Mouse (Mus musculus) CH12.LX (cell line): ENCODE measurements around the gene Spata1. TPM values are rescaled to one million over a fixed set of nuclear protein-coding genes. Genes with fewer than 3 reads are reported as not detected.

Source experiments
- DNase-seq: peaks from one replicate; pipeline ENCODE4 v3.0.0-alpha.2; 2013; ENCODE audit errors: extremely low read depth
- H3K27ac ChIP-seq: 2 replicates; pipeline ENCODE4 v1.5.1; 2012; ENCODE audit warnings: low read depth, mild to moderate bottlenecking, control low read depth, moderate library complexity; ENCODE audit not compliant: insufficient read depth
- H3K27me3 ChIP-seq: replicated peaks from 2 replicates; pipeline ENCODE3; 2012; ENCODE audit warnings: inconsistent platforms
- H3K36me3 ChIP-seq, 2 experiments: replicated peaks in 1 of 2; 2 replicates each; pipeline versions ENCODE3 to v1.6.1; 2012; ENCODE audit warnings: inconsistent platforms in 1 of 2, low read length in 1 of 2, mild to moderate bottlenecking in 1 of 2, mixed read lengths in 1 of 2, moderate library complexity in 1 of 2; ENCODE audit not compliant: control insufficient read depth in 1 of 2, insufficient read depth in 1 of 2
- H3K4me1 ChIP-seq, 2 experiments: 2 replicates each; pipeline ENCODE4 v1.6.1; 2012; ENCODE audit warnings: inconsistent platforms in 1 of 2, moderate library complexity in 1 of 2; ENCODE audit not compliant: insufficient read depth in 2 of 2, control insufficient read depth in 1 of 2
- H3K4me2 ChIP-seq: 2 replicates; pipeline ENCODE4 v1.6.1; 2012; ENCODE audit warnings: low read depth, mild to moderate bottlenecking, control low read depth; ENCODE audit not compliant: poor library complexity, insufficient read depth, severe bottlenecking
- H3K4me3 ChIP-seq, 3 experiments: fragments of 150-350 bp in 1 of 3; sonication (generic) in 1 of 3; replicated peaks in 1 of 3; 2 replicates each; pipeline versions ENCODE3 to v1.5.1; 2011 to 2012; ENCODE audit warnings: low read depth in 2 of 3, low read length in 2 of 3, mild to moderate bottlenecking in 2 of 3, moderate library complexity in 2 of 3, control low read depth in 1 of 3, improper control_type of control experiment in 1 of 3, inconsistent platforms in 1 of 3, mixed read lengths in 1 of 3; ENCODE audit not compliant: poor library complexity in 1 of 3
- H3K79me2 ChIP-seq: replicated peaks from 2 replicates; pipeline ENCODE4 v1.6.1; 2012; ENCODE audit warnings: mild to moderate bottlenecking, moderate library complexity; ENCODE audit not compliant: control insufficient read depth, poor library complexity, insufficient read depth, severe bottlenecking; ENCODE audit errors: extremely low read depth
- H3K9ac ChIP-seq: 2 replicates; pipeline ENCODE4 v1.6.1; 2012; ENCODE audit warnings: low read depth, mild to moderate bottlenecking, control low read depth, moderate library complexity; ENCODE audit not compliant: insufficient read depth
- H3K9me3 ChIP-seq: replicated peaks from 2 replicates; pipeline ENCODE3; 2012; ENCODE audit warnings: low read length, inconsistent platforms, mixed read lengths
- CHD1 ChIP-seq: IDR thresholded peaks from 2 replicates; pipeline ENCODE4 v1.6.1; 2012; ENCODE audit warnings: low read depth, low read length, improper control_type of control experiment, inconsistent platforms
- CHD2 ChIP-seq: IDR thresholded peaks from 2 replicates; pipeline ENCODE4 v1.6.1; 2011; ENCODE audit warnings: low read length, improper control_type of control experiment
- CTCF ChIP-seq, 2 experiments: IDR thresholded peaks in 1 of 2; conservative IDR thresholded peaks in 1 of 2; 2 replicates each; pipeline ENCODE4 v1.5.1; 2011 to 2012; ENCODE audit warnings: low read depth in 2 of 2, low read length in 2 of 2, improper control_type of control experiment in 1 of 2, inconsistent platforms in 1 of 2, mild to moderate bottlenecking in 1 of 2, moderate library complexity in 1 of 2
- ELF1 ChIP-seq: IDR thresholded peaks from 2 replicates; pipeline ENCODE4 v1.6.1; 2014; ENCODE audit warnings: low read depth, mild to moderate bottlenecking, inconsistent platforms, low read length, improper control_type of control experiment
- EP300 ChIP-seq: IDR thresholded peaks from 2 replicates; pipeline ENCODE4 v1.6.1; 2011; ENCODE audit warnings: low read length, improper control_type of control experiment
- GABPA ChIP-seq: IDR thresholded peaks from 2 replicates; pipeline ENCODE4 v1.6.1; 2012; ENCODE audit warnings: low read depth, low read length, improper control_type of control experiment, inconsistent platforms; ENCODE audit not compliant: insufficient replicate concordance
- HCFC1 ChIP-seq: IDR thresholded peaks from 2 replicates; pipeline ENCODE4 v1.6.1; 2012; ENCODE audit warnings: low read depth, mild to moderate bottlenecking, inconsistent platforms, low read length, improper control_type of control experiment
- JUN ChIP-seq: IDR thresholded peaks from 2 replicates; pipeline ENCODE4 v1.6.1; 2011; ENCODE audit warnings: low read depth, mild to moderate bottlenecking, low read length, improper control_type of control experiment, moderate library complexity; ENCODE audit not compliant: insufficient read depth
- JUND ChIP-seq: conservative IDR thresholded peaks from 2 replicates; pipeline ENCODE4 v1.6.1; 2011; ENCODE audit warnings: low read depth, low read length, improper control_type of control experiment
- KAT2A ChIP-seq: IDR thresholded peaks from 2 replicates; pipeline ENCODE4 v1.6.1; 2012; ENCODE audit warnings: low read length, improper control_type of control experiment, inconsistent platforms; ENCODE audit not compliant: insufficient replicate concordance
- MAFK ChIP-seq: IDR thresholded peaks from 2 replicates; pipeline ENCODE4 v1.6.1; 2011; ENCODE audit warnings: low read length, improper control_type of control experiment; ENCODE audit not compliant: insufficient replicate concordance
- MAX ChIP-seq: IDR thresholded peaks from 2 replicates; pipeline ENCODE4 v1.6.1; 2011; ENCODE audit warnings: low read length, improper control_type of control experiment
- MAZ ChIP-seq: IDR thresholded peaks from 2 replicates; pipeline ENCODE4 v1.6.1; 2012; ENCODE audit warnings: low read depth, mild to moderate bottlenecking, inconsistent platforms, low read length, improper control_type of control experiment, moderate library complexity
- MEF2A ChIP-seq: IDR thresholded peaks from 2 replicates; pipeline ENCODE4 v1.6.1; 2014; ENCODE audit warnings: low read depth, mild to moderate bottlenecking, inconsistent platforms, low read length, improper control_type of control experiment, borderline replicate concordance
- MXI1 ChIP-seq: IDR thresholded peaks from 2 replicates; pipeline ENCODE4 v1.6.1; 2011; ENCODE audit warnings: mild to moderate bottlenecking, low read depth, low read length, improper control_type of control experiment
- MYC ChIP-seq: IDR thresholded peaks from 2 replicates; pipeline ENCODE4 v1.6.1; 2011; ENCODE audit warnings: low read depth, mild to moderate bottlenecking, improper control_type of control experiment, low read length
- NELFE ChIP-seq: IDR thresholded peaks from 2 replicates; pipeline ENCODE4 v1.6.1; 2011; ENCODE audit warnings: low read depth, low read length, improper control_type of control experiment
- POLR2A ChIP-seq: IDR thresholded peaks from 2 replicates; pipeline ENCODE4 v1.6.1; 2011; ENCODE audit warnings: low read depth, mild to moderate bottlenecking, improper control_type of control experiment, low read length
- POLR2AphosphoS2 ChIP-seq: IDR thresholded peaks from 2 replicates; pipeline ENCODE4 v1.6.1; 2011; ENCODE audit warnings: low read depth, low read length, improper control_type of control experiment
- RAD21 ChIP-seq: IDR thresholded peaks from 2 replicates; pipeline ENCODE4 v1.6.1; 2011; ENCODE audit warnings: low read depth, mild to moderate bottlenecking, low read length, improper control_type of control experiment, moderate library complexity
- RCOR1 ChIP-seq: conservative IDR thresholded peaks from 2 replicates; pipeline ENCODE4 v1.6.1; 2012; ENCODE audit warnings: low read depth, mild to moderate bottlenecking, inconsistent platforms, low read length, improper control_type of control experiment
- SIN3A ChIP-seq: IDR thresholded peaks from 2 replicates; pipeline ENCODE4 v1.6.1; 2012; ENCODE audit warnings: low read length, improper control_type of control experiment, inconsistent platforms
- SMC3 ChIP-seq: IDR thresholded peaks from 2 replicates; pipeline ENCODE4 v1.6.1; 2011; ENCODE audit warnings: low read depth, low read length, improper control_type of control experiment
- TBP ChIP-seq: conservative IDR thresholded peaks from 2 replicates; pipeline ENCODE4 v1.6.1; 2011; ENCODE audit warnings: low read depth, low read length, improper control_type of control experiment
- UBTF ChIP-seq: IDR thresholded peaks from 2 replicates; pipeline ENCODE4 v1.6.1; 2012; ENCODE audit warnings: low read depth, mild to moderate bottlenecking, inconsistent platforms, low read length, improper control_type of control experiment, moderate library complexity
- USF1 ChIP-seq: IDR thresholded peaks from 2 replicates; pipeline ENCODE4 v1.6.1; 2014; ENCODE audit warnings: low read depth, mild to moderate bottlenecking, inconsistent platforms, low read length, improper control_type of control experiment
- USF2 ChIP-seq: conservative IDR thresholded peaks from 2 replicates; pipeline ENCODE4 v1.6.1; 2011; ENCODE audit warnings: low read depth, low read length, improper control_type of control experiment
- ZKSCAN1 ChIP-seq: IDR thresholded peaks from 2 replicates; pipeline ENCODE4 v1.6.1; 2012; ENCODE audit warnings: low read depth, inconsistent platforms, low read length, improper control_type of control experiment, borderline replicate concordance
- ZMIZ1 ChIP-seq: IDR thresholded peaks from 2 replicates; pipeline ENCODE4 v1.6.1; 2012; ENCODE audit warnings: low read depth, mild to moderate bottlenecking, inconsistent platforms, low read length, improper control_type of control experiment
- ZNF384 ChIP-seq: IDR thresholded peaks from 2 replicates; pipeline ENCODE4 v1.6.1; 2012; ENCODE audit warnings: low read depth, low read length, improper control_type of control experiment, inconsistent platforms
- dilution Hi-C: fragments of 300-500 bp; cut with MboI; formaldehyde crosslinking; loops from 2 replicates; pipeline ENCODE4 v1.14.3; 2020; ENCODE audit warnings: low sequenced_read_pairs; ENCODE audit not compliant: extremely low pct_unique_long_range_greater_than_20kb, extremely low pct_ligation_motif_present
- in situ Hi-C: fragments of 300-500 bp; cut with MboI; formaldehyde crosslinking; loops from 3 replicates; pipeline ENCODE4 v1.14.3; 2019; ENCODE audit warnings: low sequenced_read_pairs, low pct_ligation_motif_present, low pct_unique_long_range_greater_than_20kb, mixed read lengths
- polyA plus RNA-seq: library from polyadenylated mRNA; unstranded; fragments of >175 nt; gene quantifications from 2 replicates; pipeline ENCODE4 v1.2.1, GENCODE M21; 2012; ENCODE audit warnings: low read depth; ENCODE audit not compliant: insufficient read length
- total RNA-seq, 2 experiments: library from RNA; depleted of rRNA; stranded (reverse); fragments of 300-350 nt in 1 of 2; fragments of >200 nt in 1 of 2; gene quantifications; 2 replicates each; pipeline ENCODE4 v1.2.3; 2012 to 2014

Spata1 gene
- total and polyA plus RNA-seq, 3 experiments = 1.4 to 2.9 (median 2.0) TPM

GRCm38 (mm10) chr3:146501601-146502123 lies 2.1 kb upstream of the Spata1 start:
- H3K4me1 ChIP-seq = peaks cover 5 to 46% of the 10 kb centered on the region in 2 experiments; a peak in 2 of 4 replicates
- H3K9me3 ChIP-seq = no peaks in the 10 kb centered on the region
- dilution Hi-C loops (no loop called here), in situ Hi-C loops (no loop called here)
- no peak overlapping the region for H3K27ac ChIP-seq
- H3K4me2 ChIP-seq = peak overlapping the region; percentile 64
- peaks cover 30 to 49% of the 10 kb centered on the region in 2 experiments for H3K36me3 ChIP-seq
- DNase-seq = no peak
- H3K27me3 ChIP-seq = no peaks in the 10 kb centered on the region
- TF ChIP-seq ZMIZ1 (peak; percentile 67; the same call in 1 of the 2 replicates), MAX (0 out of 2 replicates have a peak, but pooled peaks have one; percentile 53), POLR2A (no peak), SIN3A (peak; percentile 75), NELFE (peak; percentile 44; the same call in 1 of the 2 replicates), CHD1 (0 out of 2 replicates have a peak, but pooled peaks have one; percentile 81), JUND (no peak), MAZ (no peak), RCOR1 (0 out of 2 replicates have a peak, but pooled peaks have one; percentile 24), MXI1 (0 out of 2 replicates have a peak, but pooled peaks have one; percentile 17)
- H3K9ac ChIP-seq = peak overlapping the region; percentile 96
- H3K79me2 ChIP-seq = peaks cover 48% of the 10 kb centered on the region
- H3K4me3 ChIP-seq = peak overlapping the region; percentile 76 to 95 (median 81)

DNA sequence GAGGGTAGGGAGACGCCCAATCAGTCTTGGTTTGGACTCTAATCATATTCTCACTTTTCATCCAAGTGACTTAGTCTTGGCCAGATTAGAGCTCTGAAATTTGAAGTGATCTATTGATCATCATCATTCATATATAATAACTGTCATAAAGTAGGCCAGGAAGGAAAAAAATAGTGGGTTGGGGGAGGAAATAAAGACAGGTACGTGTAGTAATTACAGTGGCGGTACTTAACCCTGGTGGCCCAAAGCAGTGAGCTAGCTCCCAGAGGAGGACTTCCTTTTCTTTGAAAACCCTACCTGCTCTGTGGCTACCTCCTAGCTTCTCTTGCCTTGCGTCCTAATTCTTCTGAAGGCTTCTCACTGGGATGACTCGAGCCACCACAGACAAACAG lies 1.3 kb upstream of the Spata1 start:
- Histone ChIP-seq H3K9ac (peak overlapping the region; percentile 96), H3K9me3 (no peaks in the 10 kb centered on the region), H3K4me3 (peak overlapping the region; percentile 76 to 95 (median 81)), H3K27ac (peak overlapping the region; percentile 71; the same call in 1 of the 2 replicates), H3K4me2 (peak overlapping the region; percentile 64), H3K27me3 (no peaks in the 10 kb centered on the region), H3K4me1 (peaks cover 5 to 46% of the 10 kb centered on the region in 2 experiments; a peak in 2 of 4 replicates), H3K36me3 (peaks cover 24 to 42% of the 10 kb centered on the region in 2 experiments), H3K79me2 (peaks cover 44% of the 10 kb centered on the region)
- dilution Hi-C loops (no loop called here), in situ Hi-C loops (no loop called here)
- TF ChIP-seq RAD21 = no peak
- no peak; the same call in 1 of the 2 replicates for TF ChIP-seq ZMIZ1
- no peak for TF ChIP-seq HCFC1
- TF ChIP-seq CHD1 = no peak
- TF ChIP-seq TBP = 0 out of 2 replicates have a peak, but pooled peaks have one; percentile 8
- TF ChIP-seq EP300 = no peak
- no peak for TF ChIP-seq RCOR1
- no peak for TF ChIP-seq UBTF
- no peak for TF ChIP-seq MYC
- no peak for TF ChIP-seq MAZ
- TF ChIP-seq MEF2A = 0 out of 2 replicates have a peak, but pooled peaks have one; percentile 2
- no peak for TF ChIP-seq MAX
- no peak for TF ChIP-seq USF1
- TF ChIP-seq USF2 = no peak
- TF ChIP-seq JUND = no peak
- TF ChIP-seq POLR2AphosphoS2 = no peak; the same call in 1 of the 2 replicates
- no peak for TF ChIP-seq GABPA
- no peak for TF ChIP-seq KAT2A
- TF ChIP-seq ZKSCAN1 = no peak
- TF ChIP-seq ELF1 = no peak
- no peak for TF ChIP-seq SMC3
- no peak for TF ChIP-seq MAFK
- no peak for TF ChIP-seq ZNF384
- peak; percentile 48; the same call in 1 of the 2 replicates for TF ChIP-seq CHD2
- no peak for TF ChIP-seq JUN
- no peak for TF ChIP-seq CTCF (conservative IDR thresholded peaks at IDR 0.05 in 1 of 2, IDR thresholded peaks at IDR 0.05 in 1 of 2; ENCODE audit: low read depth in 2 of 2, low read length in 2 of 2)
- DNase-seq = peak; percentile 34
